Mouse (Mus musculus): Measurements from ENCODE around the gene Dhx37. TPM values are rescaled to one million over a fixed set of nuclear protein-coding genes. Genes with fewer than 3 reads are reported as not detected.
"Not testable (repeated sequence)": the region's sequence is repeated elsewhere in the genome, so short reads cannot be mapped to it uniquely, and the experiment has no call there.

Dhx37 gene
- polyA plus RNA-seq, 1 experiment from 2014 or later = 13.2 TPM

GRCm38 (mm10) chr5:125446344-125446743 lies 12.4 kb upstream of the Dhx37 start:
- Histone ChIP-seq H3K36me3 (no peaks in the 10 kb centered on the region), H3K4me3 (replicated peaks) (no peak overlapping the region), H3K9me3 (no peaks in the 10 kb centered on the region), H3K27me3 (no peaks in the 10 kb centered on the region), H3K27ac (no peak overlapping the region), H3K4me1 (replicated peaks) (peaks cover 15% of the 10 kb centered on the region), H3K4me2 (replicated peaks) (no peak overlapping the region), H3K9ac (replicated peaks) (no peak overlapping the region)
- 87% methylated on average over 7 of the region's 7 CpGs for WGBS
- ATAC-seq = no peak

DNA sequence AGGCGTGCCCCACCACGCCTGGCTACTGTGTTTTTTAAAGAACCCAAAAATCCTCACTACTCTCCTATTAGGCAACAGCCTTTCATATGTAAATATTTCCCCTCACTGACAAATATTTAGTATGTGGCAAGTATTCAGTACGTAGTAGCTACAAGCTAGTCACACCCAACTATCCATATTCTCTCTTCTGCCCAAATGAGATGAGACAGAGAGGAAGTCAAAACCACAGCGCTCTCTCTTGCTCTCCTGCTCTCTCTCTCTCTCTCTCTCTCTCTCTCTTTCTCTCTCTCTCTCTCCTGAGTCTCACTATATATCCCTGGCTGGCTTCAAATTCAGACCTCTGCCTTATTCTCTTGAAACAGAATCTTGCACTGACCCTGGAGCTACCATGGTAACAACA lies 10.6 kb upstream of the Dhx37 start:
- Histone ChIP-seq H3K9me3 (no peaks in the 10 kb centered on the region), H3K36me3 (no peaks in the 10 kb centered on the region), H3K27ac (no peak overlapping the region), H3K4me3 (replicated peaks) (no peak overlapping the region), H3K4me2 (replicated peaks) (no peak overlapping the region), H3K9ac (replicated peaks) (no peak overlapping the region), H3K27me3 (no peaks in the 10 kb centered on the region), H3K4me1 (replicated peaks) (peaks cover 21% of the 10 kb centered on the region)
- 84% methylated on average over 4 of the region's 4 CpGs for WGBS
- no peak for ATAC-seq

DNA sequence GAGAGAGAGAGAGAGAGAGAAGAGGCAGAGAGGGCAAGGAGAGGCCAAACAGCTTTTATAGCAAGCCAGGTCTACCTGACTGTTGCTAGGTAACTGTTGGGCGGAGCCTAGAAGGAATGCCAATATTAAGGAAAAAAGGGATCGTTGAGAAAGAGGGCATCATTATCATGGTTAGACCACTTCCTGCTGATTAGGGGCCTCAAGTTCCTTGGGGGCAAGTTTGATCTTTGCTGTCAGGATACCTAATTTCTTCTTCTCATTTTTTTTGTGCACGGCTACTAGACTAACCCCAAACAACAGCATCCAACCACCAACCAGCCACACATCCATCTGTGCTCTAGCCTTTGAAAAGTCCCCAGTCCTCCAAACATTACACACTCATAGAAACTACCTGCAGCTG lies 10.0 kb upstream of the Dhx37 start:
- Histone ChIP-seq H3K4me1 (replicated peaks) (peaks cover 21% of the 10 kb centered on the region), H3K4me2 (replicated peaks) (no peak overlapping the region), H3K27ac (no peak overlapping the region), H3K9me3 (no peaks in the 10 kb centered on the region), H3K4me3 (replicated peaks) (no peak overlapping the region), H3K27me3 (no peaks in the 10 kb centered on the region), H3K36me3 (no peaks in the 10 kb centered on the region), H3K9ac (replicated peaks) (no peak overlapping the region)
- ATAC-seq = no peak
- WGBS = 94% methylated on average over 3 of the region's 3 CpGs

GRCm38 (mm10) chr5:125443335-125443734 lies 9.4 kb upstream of the Dhx37 start:
- no peaks in the 10 kb centered on the region for H3K9me3 ChIP-seq
- no peak for ATAC-seq
- no peak overlapping the region for H3K27ac ChIP-seq
- 93% methylated on average over 5 of the region's 5 CpGs for WGBS
- no peak overlapping the region for H3K4me3 ChIP-seq (replicated peaks)
- no peak overlapping the region for H3K4me2 ChIP-seq (replicated peaks)
- peaks cover 21% of the 10 kb centered on the region for H3K4me1 ChIP-seq (replicated peaks)
- no peaks in the 10 kb centered on the region for H3K36me3 ChIP-seq
- H3K27me3 ChIP-seq = no peaks in the 10 kb centered on the region
- H3K9ac ChIP-seq (replicated peaks) = no peak overlapping the region

DNA sequence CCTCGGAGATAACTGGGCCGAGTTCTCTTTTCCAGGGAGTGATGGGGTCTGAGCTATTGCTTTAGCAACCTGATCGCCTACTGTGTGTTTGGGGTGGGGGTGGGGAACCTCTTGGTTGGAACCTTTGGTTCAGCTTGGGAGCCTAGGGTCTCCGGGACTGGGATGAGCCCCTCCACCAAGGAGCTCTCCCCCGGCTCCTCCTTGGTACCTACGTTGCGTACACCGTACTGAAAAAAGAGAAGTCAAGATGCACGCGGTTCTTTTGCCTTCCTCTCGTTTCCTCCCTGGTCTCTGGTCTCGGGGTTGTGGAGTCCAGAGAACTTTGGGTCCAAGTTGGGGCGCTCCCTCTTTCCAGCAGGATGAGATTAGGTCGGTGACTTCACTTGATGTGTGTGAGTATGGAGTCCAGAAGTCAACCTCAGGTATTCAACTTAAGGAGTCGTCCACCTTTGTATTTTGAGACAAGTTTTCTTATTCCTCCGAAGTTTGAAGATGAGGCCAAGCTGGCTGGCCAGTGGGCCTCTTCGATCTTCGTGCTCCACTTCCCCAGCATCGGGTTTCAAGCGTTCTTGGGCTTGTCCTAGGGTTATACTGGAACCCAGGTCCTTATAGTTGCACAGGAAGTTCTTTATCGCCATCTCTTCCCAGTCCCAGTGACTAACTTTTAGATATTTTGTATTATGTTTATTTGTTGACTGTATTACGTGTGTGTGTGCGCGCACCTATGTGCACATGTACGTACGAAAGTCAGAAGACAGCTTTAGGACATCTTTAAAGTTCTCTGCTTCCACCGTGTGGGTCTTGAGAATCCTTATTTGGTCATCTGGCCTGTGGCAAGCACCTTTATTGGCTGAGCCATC lies 8.4 kb upstream of the Dhx37 start:
- peak overlapping the region; percentile 76 for H3K27ac ChIP-seq
- peak overlapping the region; percentile 81 for H3K4me2 ChIP-seq (replicated peaks)
- H3K9me3 ChIP-seq = no peaks in the 10 kb centered on the region
- no peaks in the 10 kb centered on the region for H3K27me3 ChIP-seq
- H3K36me3 ChIP-seq = no peaks in the 10 kb centered on the region
- peaks cover 21% of the 10 kb centered on the region for H3K4me1 ChIP-seq (replicated peaks)
- whole genome bisulfite sequencing = 25% methylated on average over 27 of the region's 27 CpGs
- peak overlapping the region; percentile 88 for H3K4me3 ChIP-seq (replicated peaks)
- H3K9ac ChIP-seq (replicated peaks) = peak overlapping the region; percentile 87
- 0 out of 2 replicates have a peak, but pooled peaks have one; percentile 25 for ATAC-seq

GRCm38 (mm10) chr5:125441234-125442114 lies 7.6 kb upstream of the Dhx37 start, which contains the start of gene Bri3bp:
Gene Bri3bp, plus strand, starts transcription at chr5:125441568.
- H3K4me2 ChIP-seq (replicated peaks) = peak within 1 kb of the TSS; percentile 81
- peak within 1 kb of the TSS; percentile 76 for H3K27ac ChIP-seq
- no peaks in the 10 kb centered on the region for H3K36me3 ChIP-seq
- H3K4me3 ChIP-seq (replicated peaks) = peak within 1 kb of the TSS; percentile 88
- no peaks in the 10 kb centered on the region for H3K9me3 ChIP-seq
- H3K4me1 ChIP-seq (replicated peaks) = peaks cover 21% of the 10 kb centered on the region
- peak within 1 kb of the TSS; percentile 87 for H3K9ac ChIP-seq (replicated peaks)
- H3K27me3 ChIP-seq = no peaks in the 10 kb centered on the region
- ATAC-seq = peak; percentile 86
- under 1% methylated on average over 87 of the region's 97 CpGs for WGBS

DNA sequence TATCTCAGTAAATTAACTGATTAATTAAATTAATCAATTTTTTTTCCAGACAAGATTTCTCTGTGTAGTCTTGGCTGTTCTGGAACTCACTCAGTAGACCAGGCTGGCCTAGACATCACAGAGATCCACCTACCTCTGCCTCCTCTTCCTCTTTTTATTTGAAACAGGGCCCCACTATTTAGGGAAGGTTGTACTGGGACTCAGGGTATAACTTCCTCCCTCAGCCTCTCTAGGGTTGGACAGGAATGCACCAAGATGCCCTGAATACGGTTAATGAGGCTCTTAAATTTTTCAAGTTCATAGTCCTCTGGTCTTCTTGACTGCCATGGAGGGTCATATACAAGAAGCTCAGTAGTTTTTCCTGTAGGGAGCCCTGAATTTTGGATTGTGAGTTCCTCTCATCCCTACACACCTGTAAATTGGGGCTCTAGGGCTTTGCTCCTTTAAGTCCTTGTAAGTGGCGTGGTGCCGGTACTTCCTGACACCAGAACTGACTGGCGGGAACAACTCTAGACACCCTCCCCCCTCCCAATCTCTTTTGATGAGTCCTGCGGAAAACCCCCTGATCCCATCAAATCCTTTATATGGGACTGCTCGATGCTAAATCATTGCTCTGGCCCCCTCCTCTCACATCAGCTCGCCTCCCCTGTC lies 6.8 kb upstream of the Dhx37 start:
- Histone ChIP-seq H3K4me2 (replicated peaks) (peak overlapping the region; percentile 81), H3K9me3 (no peaks in the 10 kb centered on the region), H3K4me3 (replicated peaks) (peak overlapping the region; percentile 88), H3K36me3 (no peaks in the 10 kb centered on the region), H3K4me1 (replicated peaks) (peaks cover 17% of the 10 kb centered on the region), H3K27me3 (no peaks in the 10 kb centered on the region), H3K9ac (replicated peaks) (peak overlapping the region; percentile 87), H3K27ac (no peak overlapping the region)
- WGBS = 2% methylated on average over 7 of the region's 7 CpGs
- peak; percentile 35 for ATAC-seq

DNA sequence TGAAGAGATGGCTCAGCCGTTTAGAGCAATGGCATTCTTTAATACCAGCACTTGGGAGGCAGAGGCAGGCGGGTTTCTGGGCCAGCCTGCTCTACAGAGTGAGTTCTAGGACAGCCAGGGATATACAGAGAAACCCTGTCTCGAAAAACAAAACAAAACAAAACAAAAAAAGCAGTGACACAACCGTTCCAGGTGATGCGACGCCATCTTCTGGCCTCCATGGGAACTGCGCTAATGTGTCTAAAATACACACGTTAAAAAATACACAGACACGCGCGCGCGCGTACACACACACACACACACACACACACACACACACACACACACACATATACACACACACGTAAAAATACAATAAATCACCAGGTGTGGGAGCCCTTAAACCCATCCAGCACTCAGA lies 426 bp upstream of the Dhx37 start:
- peaks cover 26% of the 10 kb centered on the region for H3K36me3 ChIP-seq
- not testable (repeated sequence) for H3K9me3 ChIP-seq; H3K27ac ChIP-seq; H3K9ac ChIP-seq (replicated peaks); H3K27me3 ChIP-seq; ATAC-seq
- 60% methylated on average over 15 of the region's 15 CpGs for WGBS
- peak overlapping the region; percentile 91 for H3K4me3 ChIP-seq (replicated peaks)
- peaks cover 13% of the 10 kb centered on the region for H3K4me1 ChIP-seq (replicated peaks)
- H3K4me2 ChIP-seq (replicated peaks) = peak overlapping the region; percentile 95

DNA sequence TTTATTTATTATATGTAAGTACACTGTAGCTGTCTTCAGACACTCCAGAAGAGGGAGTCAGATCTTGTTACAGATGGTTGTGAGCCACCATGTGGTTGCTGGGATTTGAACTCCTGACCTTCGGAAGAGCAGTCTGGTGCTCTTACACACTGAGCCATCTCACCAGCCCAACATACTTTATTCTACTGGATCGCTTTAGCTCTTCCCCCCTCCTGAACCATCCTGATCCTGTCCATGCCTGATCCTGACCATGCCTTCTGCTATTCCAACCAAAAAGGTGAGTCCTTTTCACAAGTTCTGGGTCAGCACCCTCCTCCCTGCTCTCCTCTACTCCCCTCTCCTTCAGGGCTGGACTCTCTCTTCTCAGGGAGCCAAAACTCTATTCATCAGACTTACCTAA lies 1.6 kb downstream of the Dhx37 start:
- not testable (repeated sequence) for H3K9ac ChIP-seq (replicated peaks); ATAC-seq; H3K27me3 ChIP-seq; H3K9me3 ChIP-seq; H3K27ac ChIP-seq; H3K4me3 ChIP-seq (replicated peaks)
- Histone ChIP-seq H3K4me1 (replicated peaks) (peaks cover 13% of the 10 kb centered on the region), H3K36me3 (peaks cover 46% of the 10 kb centered on the region), H3K4me2 (replicated peaks) (peak overlapping the region; percentile 95; the same call in 1 of the 2 replicates)
- WGBS = 98% methylated on average over 2 of the region's 2 CpGs

DNA sequence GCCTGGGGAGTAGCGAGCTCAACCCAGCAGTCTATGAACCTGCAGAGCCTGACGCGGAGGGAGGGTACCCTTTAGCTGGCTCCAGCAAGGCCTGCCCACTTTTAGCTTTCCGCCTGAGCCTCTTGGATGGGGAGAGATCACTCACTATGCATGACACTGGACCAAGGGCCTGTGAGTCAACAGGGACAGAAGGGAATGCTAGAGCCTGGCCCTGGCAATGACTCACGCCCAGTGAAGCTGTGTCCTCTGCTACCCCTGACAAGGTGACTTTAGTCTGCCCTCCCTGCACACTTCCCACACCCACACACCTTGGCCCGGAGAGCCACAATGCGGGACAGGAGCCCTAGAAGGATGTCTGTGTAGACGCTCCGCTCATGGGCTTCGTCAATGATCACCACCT lies 7.6 kb downstream of the Dhx37 start:
- 96% methylated on average over 10 of the region's 10 CpGs for WGBS

DNA sequence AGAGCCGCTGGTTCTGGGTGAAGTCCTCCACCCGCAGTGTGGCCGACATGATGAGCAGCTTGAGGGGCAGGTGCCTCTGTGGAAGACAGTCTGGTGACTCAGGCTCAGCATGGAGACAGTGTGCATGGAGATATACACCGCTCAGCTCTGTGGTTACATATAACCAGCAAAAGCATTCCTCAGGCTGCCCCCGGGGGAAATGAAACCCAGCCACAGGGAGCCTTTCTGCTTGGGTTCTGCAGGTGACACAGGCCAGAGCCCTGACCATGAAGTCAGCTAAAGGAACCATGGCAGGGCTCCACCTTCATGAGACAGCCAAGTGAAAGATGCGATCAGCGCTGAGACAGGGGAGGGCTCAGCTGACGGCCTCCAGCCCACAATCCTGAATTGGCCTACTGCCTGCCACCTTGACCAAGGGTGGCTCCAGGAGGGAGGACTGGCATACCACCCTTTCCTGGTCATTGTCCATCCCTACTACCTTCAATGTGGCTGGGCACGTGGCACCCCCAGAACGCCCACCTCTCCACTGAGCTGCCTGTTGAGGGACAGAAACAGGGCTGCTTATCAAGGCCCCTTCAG lies 8.1 kb downstream of the Dhx37 start:
- no peak for ATAC-seq
- H3K9me3 ChIP-seq = no peaks in the 10 kb centered on the region
- H3K27me3 ChIP-seq = no peaks in the 10 kb centered on the region
- no peaks in the 10 kb centered on the region for H3K4me1 ChIP-seq (replicated peaks)
- peaks cover 99% of the 10 kb centered on the region for H3K36me3 ChIP-seq
- no peak overlapping the region for H3K4me2 ChIP-seq (replicated peaks)
- WGBS = 91% methylated on average over 10 of the region's 10 CpGs
- no peak overlapping the region for H3K27ac ChIP-seq
- H3K9ac ChIP-seq (replicated peaks) = no peak overlapping the region
- H3K4me3 ChIP-seq (replicated peaks) = no peak overlapping the region

More for the DNA sequence above, 7.6 kb downstream of the Dhx37 start:
- no peak overlapping the region for H3K4me2 ChIP-seq (replicated peaks)
- no peaks in the 10 kb centered on the region for H3K9me3 ChIP-seq
- no peak overlapping the region for H3K27ac ChIP-seq
- peaks cover 99% of the 10 kb centered on the region for H3K36me3 ChIP-seq
- H3K4me3 ChIP-seq (replicated peaks) = no peak overlapping the region
- H3K27me3 ChIP-seq = no peaks in the 10 kb centered on the region
- no peak for ATAC-seq
- no peak overlapping the region for H3K9ac ChIP-seq (replicated peaks)
- H3K4me1 ChIP-seq (replicated peaks) = no peaks in the 10 kb centered on the region
